Mouse (Mus musculus): ENCODE data around the gene Sgms1.

GRCm38 (mm10) chr19:32120798-32121197, 268.7 kb downstream of the Sgms1 start:
- no peak for TF ChIP-seq POLR2A (IDR thresholded peaks at IDR 0.05; ENCODE audit: low read depth, low read length)
- no peak for TF ChIP-seq CTCF (conservative IDR thresholded peaks at IDR 0.05; ENCODE audit: insufficient read depth, insufficient read length, low read depth, low read length)
